Mouse (Mus musculus) cortical plate, adult 2 months (tissue): ENCODE results near the gene Dtx2. TPM values are rescaled to one million over a fixed set of nuclear protein-coding genes. Genes with fewer than 3 reads are reported as not detected.
"Not testable (repeated sequence)": the region's sequence is repeated elsewhere in the genome, so short reads cannot be mapped to it uniquely, and the experiment has no call there.

Source experiments
- H3K27ac ChIP-seq: fragments of 200-500 bp; 2 replicates; pipeline ENCODE4 v1.5.1; 2012; ENCODE audit warnings: low read length, control low read depth, inconsistent platforms; ENCODE audit not compliant: insufficient read depth
- H3K4me1 ChIP-seq: fragments of 200-500 bp; 2 replicates; pipeline ENCODE4 v1.6.1; 2011; ENCODE audit warnings: low read length; ENCODE audit not compliant: control insufficient read depth, insufficient read depth
- H3K4me3 ChIP-seq: fragments of 200-500 bp; 2 replicates; pipeline ENCODE4 v1.5.1; 2011; ENCODE audit warnings: mild to moderate bottlenecking, low read length, control low read depth; ENCODE audit not compliant: insufficient read depth
- CTCF ChIP-seq: fragments of 200-500 bp; IDR thresholded peaks from 2 replicates; pipeline ENCODE4 v1.5.1; 2011; ENCODE audit warnings: mild to moderate bottlenecking, control low read depth, low read length; ENCODE audit not compliant: insufficient read depth; ENCODE audit errors: extremely low read depth
- POLR2A ChIP-seq: fragments of 200-500 bp; IDR thresholded peaks from 2 replicates; pipeline ENCODE4 v1.6.1; 2011; ENCODE audit warnings: mild to moderate bottlenecking, low read length, control low read depth; ENCODE audit not compliant: insufficient read depth; ENCODE audit errors: extremely low read depth
- polyA plus RNA-seq: library from polyadenylated mRNA; depleted of rRNA; stranded (reverse); fragments of >200 nt; gene quantifications from 2 replicates; pipeline ENCODE4 v1.2.3, GENCODE M21; 2012

The Dtx2 gene
- polyA plus RNA-seq, 1 experiment, result 9.6 TPM

DNA sequence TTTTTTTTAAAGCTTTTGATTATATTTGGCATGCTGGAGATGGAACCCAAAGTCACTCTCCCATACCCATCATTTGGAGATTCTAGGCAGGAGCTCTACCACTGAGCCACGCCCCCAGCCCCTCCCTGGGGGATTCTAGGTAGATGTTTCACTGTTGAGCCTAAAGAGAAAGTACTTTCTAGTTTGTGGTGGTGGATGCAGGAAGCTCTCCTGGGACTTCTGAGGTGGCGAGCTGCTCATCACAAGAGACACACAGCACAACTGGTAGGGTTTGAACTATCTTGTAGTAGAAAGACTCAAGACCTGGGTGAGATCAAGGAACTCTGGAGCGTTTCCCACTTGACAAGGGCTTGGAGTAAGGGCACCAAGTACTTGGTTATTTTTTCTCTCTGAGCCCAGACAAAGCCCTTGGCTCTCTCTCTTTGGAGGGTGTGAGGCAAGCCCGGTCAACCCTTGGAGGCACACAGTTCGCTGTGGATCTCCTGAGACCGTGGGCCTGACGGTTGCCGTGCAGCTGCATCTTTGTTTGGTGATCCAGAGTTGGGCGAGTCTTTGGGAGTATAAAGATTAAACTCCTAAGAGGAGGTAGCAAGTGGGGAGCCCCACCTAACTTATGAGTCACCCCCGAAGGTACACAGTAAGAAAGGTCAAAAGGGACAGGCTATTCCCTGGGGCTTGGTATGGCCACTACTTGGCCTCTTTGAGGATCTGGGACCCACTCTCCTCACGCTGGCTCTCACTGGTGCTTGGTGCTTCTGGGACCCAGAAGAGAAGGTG, 59.9 kb downstream of the Dtx2 start, which contains the start of gene Upk3bl:
TSS of gene Upk3bl (plus strand) at position 192 of the 777 bp plus-strand sequence.
- TF ChIP-seq POLR2A (no peak), CTCF (no peak)
- H3K4me3 ChIP-seq, result no peak within 1 kb of the TSS
- H3K4me1 ChIP-seq, result no peaks in the 10 kb centered on the region
- no peak within 1 kb of the TSS for H3K27ac ChIP-seq

DNA sequence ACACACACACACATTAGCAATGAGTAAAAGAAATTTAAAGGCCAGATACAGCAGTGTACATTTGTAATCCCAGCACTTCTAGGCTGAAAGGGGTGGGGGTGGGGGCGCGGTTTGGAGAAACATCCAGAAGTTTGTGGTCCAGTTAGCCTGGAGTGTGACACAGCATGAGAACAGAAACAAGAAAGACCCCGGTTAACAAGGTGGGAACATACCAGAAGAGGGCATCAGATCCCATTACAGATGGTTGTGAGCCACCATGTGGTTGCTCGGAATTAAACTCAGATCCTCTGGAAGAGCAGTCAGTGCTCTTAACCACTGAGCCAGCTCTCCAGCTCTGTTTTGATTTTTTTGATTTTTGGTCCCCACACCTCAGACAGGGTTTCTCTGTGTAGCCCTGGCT, 61.5 kb downstream of the Dtx2 start:
- no peak overlapping the region for H3K27ac ChIP-seq
- no peaks in the 10 kb centered on the region for H3K4me1 ChIP-seq
- TF ChIP-seq CTCF (no peak), POLR2A (no peak)
- no peak overlapping the region for H3K4me3 ChIP-seq

DNA sequence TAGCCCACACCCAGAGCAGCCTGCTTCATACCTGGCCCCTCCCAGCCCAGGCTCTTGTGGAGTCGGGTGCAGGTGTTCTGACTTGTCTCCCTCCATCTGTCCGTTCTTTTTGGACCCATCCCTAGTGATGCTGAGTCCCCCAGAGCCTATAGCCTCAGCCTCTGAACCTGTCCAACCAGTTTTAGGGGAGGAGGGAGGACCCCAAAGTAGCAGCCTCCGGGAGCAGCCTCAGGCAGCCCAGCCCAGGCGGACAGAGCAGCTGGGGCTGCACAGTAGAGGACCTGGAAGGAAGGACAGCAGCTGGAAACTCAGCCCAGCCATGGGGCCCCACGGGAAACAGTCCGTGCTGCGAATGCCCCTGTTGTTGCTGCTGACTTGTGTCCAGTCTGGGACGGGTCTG, 62.5 kb downstream of the Dtx2 start:
- TF ChIP-seq CTCF (no peak), POLR2A (no peak)
- no peak overlapping the region for H3K4me3 ChIP-seq
- no peak overlapping the region for H3K27ac ChIP-seq
- H3K4me1 ChIP-seq, result no peaks in the 10 kb centered on the region

DNA sequence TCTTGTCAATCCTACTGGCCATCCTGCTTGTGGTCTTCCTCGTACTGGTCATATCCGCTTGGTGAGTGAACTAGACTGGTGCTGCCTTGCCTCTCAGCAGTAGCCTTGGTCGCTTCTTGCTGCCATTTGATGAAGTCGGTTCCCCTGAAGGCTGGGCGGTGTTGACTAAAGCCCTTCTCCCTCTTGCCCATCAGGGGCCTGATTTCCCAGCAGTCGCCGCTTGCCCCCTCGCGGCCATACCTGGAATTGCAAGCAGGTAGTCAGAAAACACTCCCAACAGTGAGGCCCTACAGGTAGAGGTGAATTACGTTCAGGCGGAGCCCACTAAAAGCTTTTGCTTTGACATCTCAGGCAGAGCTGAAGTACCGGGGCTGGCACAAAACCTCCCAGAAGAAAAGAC, 67.0 kb downstream of the Dtx2 start:
- TF ChIP-seq CTCF, result peak; percentile 86
- no peak for TF ChIP-seq POLR2A
- Histone ChIP-seq H3K27ac (no peak overlapping the region), H3K4me3 (no peak overlapping the region), H3K4me1 (no peaks in the 10 kb centered on the region)

DNA sequence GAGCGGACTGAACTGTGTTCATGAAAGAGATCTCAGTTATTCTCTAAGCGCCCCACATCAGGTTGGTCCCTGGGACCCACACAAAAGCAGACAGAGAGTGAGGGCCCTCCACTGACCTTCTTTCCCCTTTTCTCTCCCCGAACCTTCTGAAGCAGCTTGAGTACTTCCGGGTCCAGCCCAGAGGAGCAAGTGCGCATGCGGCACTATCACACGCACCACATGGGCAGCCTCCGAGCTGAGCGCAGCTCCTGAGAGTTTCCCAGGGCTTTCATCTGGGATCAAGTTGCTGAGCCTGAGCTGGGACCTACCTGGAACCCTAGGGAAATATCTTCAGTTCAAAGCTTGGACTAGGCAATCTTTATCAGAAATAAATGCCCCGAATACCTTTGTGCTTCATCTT, 69.3 kb downstream of the Dtx2 start:
- no peak overlapping the region for H3K4me3 ChIP-seq

DNA sequence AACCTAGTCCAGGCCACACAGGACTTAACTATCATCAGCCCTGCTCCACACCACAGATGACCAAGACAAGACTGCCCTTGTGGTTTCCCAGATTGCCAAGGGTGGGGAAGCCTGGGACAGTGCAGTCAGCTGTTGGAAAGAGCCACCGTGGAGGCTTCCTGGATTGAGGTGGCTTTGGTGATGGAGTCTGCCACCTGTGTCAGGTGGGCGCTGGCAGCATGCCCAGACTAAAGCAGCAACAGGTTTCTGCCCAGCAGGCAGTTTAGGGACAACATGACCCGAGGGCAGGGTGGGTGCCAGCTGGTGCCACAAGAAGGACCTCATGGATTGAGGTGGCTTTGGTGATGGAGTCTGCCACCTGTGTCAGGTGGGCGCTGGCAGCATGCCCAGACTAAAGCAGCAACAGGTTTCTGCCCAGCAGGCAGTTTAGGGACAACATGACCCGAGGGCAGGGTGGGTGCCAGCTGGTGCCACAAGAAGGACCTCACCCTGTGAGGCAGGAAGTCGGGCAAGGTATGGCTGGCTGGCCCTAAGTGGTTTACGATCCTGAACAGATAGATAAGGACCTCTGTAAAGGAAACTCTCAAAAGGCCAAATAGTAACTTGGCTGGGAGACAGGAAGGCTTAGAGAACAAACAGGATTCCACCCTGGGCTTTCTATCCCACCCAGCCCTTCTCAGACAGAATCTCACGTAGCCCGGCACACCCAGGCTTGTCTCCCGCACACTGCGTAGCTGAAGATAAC, 72.0 kb downstream of the Dtx2 start:
- H3K27ac ChIP-seq, H3K4me1 ChIP-seq, H3K4me3 ChIP-seq: not testable (repeated sequence)

More for the DNA sequence above, 69.3 kb downstream of the Dtx2 start:
- H3K4me1 ChIP-seq, result no peaks in the 10 kb centered on the region
- no peak overlapping the region for H3K27ac ChIP-seq
- no peak for TF ChIP-seq CTCF
- no peak for TF ChIP-seq POLR2A

DNA sequence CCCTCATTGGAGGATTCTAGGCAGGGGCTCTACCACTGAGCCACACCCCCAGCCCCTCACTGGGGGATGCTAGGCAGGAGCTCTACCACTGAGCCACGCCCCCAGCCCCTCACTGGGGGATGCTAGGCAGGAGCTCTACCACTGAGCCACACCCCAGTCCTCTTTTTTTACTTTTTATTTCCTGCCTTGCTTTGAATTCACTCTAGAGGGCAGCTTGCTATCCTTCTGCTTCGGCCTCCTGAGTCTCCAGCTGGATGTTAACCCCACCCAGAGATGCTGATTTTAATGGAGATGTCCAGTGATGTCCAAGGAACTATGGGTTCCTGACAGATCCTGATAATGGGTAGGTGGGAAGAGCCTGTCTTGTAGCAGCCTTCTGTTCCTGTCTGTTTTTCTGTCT, 74.8 kb downstream of the Dtx2 start:
- Histone ChIP-seq H3K4me1 (no peaks in the 10 kb centered on the region), H3K27ac (no peak overlapping the region), H3K4me3 (no peak overlapping the region)
- TF ChIP-seq POLR2A (no peak), CTCF (no peak)

DNA sequence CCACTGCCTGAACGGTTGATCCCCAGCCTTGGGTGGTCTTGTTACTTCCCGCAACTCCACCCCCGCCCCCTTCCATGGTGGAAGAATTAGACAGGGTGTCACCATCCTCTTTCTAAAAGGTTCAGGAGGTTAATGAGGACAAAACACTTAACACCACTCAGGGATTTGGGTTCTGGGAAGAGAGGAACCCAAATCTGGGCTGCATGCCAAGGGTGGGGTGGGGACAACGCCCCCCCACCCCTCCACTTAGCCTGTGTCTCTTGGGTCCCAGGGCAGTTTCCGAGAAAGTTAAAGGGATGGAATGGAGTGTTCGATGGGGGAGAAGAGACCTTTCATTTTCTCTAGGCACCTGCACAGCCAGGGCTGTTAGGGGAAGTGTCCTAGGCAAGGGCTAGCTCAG, 78.5 kb downstream of the Dtx2 start:
- TF ChIP-seq CTCF (no peak), POLR2A (no peak)
- H3K4me3 ChIP-seq, result no peak overlapping the region
- no peaks in the 10 kb centered on the region for H3K4me1 ChIP-seq
- H3K27ac ChIP-seq, result no peak overlapping the region

DNA sequence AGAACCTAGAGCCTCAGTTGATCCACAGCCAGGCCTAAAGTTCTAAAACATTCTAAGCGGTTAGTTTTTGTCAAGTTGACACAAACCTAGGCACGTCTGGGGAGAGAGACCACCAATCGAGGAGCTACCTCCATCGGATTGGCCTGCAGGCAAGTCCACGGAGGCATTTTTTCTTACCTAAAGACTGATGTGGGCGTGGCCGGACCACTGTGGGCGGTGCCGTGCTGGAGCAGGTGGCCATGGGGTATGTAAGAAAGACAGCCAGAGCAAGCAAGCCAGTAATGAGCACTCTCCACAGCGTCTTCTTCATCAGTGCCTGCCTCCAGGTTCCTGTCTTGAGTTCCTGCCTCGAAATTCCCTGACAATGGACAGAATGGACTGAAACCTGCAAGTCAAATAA, 78.9 kb downstream of the Dtx2 start:
- Histone ChIP-seq H3K4me3 (no peak overlapping the region), H3K4me1 (no peaks in the 10 kb centered on the region), H3K27ac (no peak overlapping the region)
- TF ChIP-seq POLR2A (no peak), CTCF (no peak)

DNA sequence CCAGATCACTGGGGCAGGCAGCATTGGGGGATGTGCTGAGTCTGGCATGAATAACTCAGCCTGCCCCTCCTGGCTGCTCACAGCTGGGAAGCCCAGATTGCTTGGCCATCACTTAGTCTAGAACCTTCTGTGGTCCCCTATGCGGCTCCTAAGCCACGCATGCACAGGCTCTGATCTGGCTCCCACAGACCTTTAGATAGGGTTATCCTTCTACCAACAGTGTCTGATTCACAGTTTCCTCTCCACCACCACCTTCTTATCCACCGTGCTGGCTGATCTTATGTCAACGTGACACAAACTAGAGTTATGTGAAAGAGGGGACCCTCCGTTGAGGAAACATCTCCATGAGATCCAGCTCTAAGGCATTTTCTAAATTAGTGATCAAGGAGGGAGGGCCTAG, 80.5 kb downstream of the Dtx2 start:
- Histone ChIP-seq H3K4me1 (no peaks in the 10 kb centered on the region), H3K27ac (no peak overlapping the region), H3K4me3 (no peak overlapping the region)
- TF ChIP-seq POLR2A, result no peak
- no peak for TF ChIP-seq CTCF
